Mouse (Mus musculus): Measurements from ENCODE around the gene Abcb9. TPM values are rescaled to one million over a fixed set of nuclear protein-coding genes. Genes with fewer than 3 reads are reported as not detected.

The Abcb9 gene
- polyA plus RNA-seq, 1 experiment = 7.0 TPM

GRCm38 (mm10) chr5:124085513-124085912 is 10.1 kb downstream of the Abcb9 start:
- Histone ChIP-seq H3K27me3 (ENCODE audit: control insufficient read depth, insufficient read depth, low read length) (no peaks in the 10 kb centered on the region), H3K4me1 (ENCODE audit: control insufficient read depth, insufficient read depth, insufficient read length) (peaks cover under 1% of the 10 kb centered on the region; the same call in 1 of the 2 replicates), H3K36me3 (ENCODE audit: control insufficient read depth, insufficient read depth, low read length) (no peaks in the 10 kb centered on the region), H3K4me3 (ENCODE audit: extremely low read depth, insufficient read depth, insufficient read length) (no peak overlapping the region), H3K27ac (ENCODE audit: insufficient read depth, low read length) (no peak overlapping the region)
- no peak for DNase-seq (ENCODE audit: low read depth in 1 of 2, low spot score in 2 of 2)
- TF ChIP-seq CTCF (IDR thresholded peaks at IDR 0.05; ENCODE audit: extremely low read depth, insufficient read depth, insufficient read length, insufficient replicate concordance) = no peak
- TF ChIP-seq POLR2A (IDR thresholded peaks at IDR 0.05; ENCODE audit: low read depth, low read length) = no peak
- WGBS = 75% methylated on average over 3 of the region's 3 CpGs

GRCm38 (mm10) chr5:124084588-124085173 is 10.9 kb downstream of the Abcb9 start:
- H3K4me3 ChIP-seq (ENCODE audit: extremely low read depth, insufficient read depth, insufficient read length) = no peak overlapping the region
- H3K27me3 ChIP-seq (ENCODE audit: control insufficient read depth, insufficient read depth, low read length) = no peaks in the 10 kb centered on the region
- DNase-seq (ENCODE audit: low read depth in 1 of 2, low spot score in 2 of 2) = peak; percentile 72 to 88
- H3K27ac ChIP-seq (ENCODE audit: insufficient read depth, low read length) = no peak overlapping the region
- WGBS = 37% methylated on average over 11 of the region's 11 CpGs
- H3K4me1 ChIP-seq (ENCODE audit: control insufficient read depth, insufficient read depth, insufficient read length) = peaks cover 9% of the 10 kb centered on the region; the same call in 1 of the 2 replicates
- no peaks in the 10 kb centered on the region for H3K36me3 ChIP-seq (ENCODE audit: control insufficient read depth, insufficient read depth, low read length)
- TF ChIP-seq CTCF (IDR thresholded peaks at IDR 0.05; ENCODE audit: extremely low read depth, insufficient read depth, insufficient read length, insufficient replicate concordance) (peak; percentile 99), POLR2A (IDR thresholded peaks at IDR 0.05; ENCODE audit: low read depth, low read length) (no peak)

- peaks cover 11% of the 10 kb centered on the region; the same call in 1 of the 2 replicates for H3K4me1 ChIP-seq (ENCODE audit: control insufficient read depth, insufficient read depth, insufficient read length)
- no peaks in the 10 kb centered on the region for H3K36me3 ChIP-seq (ENCODE audit: control insufficient read depth, insufficient read depth, low read length)
- no peak overlapping the region for H3K27ac ChIP-seq (ENCODE audit: insufficient read depth, low read length)
- no peak for DNase-seq (ENCODE audit: low read depth in 1 of 2, low spot score in 2 of 2)
- no peak overlapping the region for H3K4me3 ChIP-seq (ENCODE audit: extremely low read depth, insufficient read depth, insufficient read length)
- TF ChIP-seq CTCF (IDR thresholded peaks at IDR 0.05; ENCODE audit: extremely low read depth, insufficient read depth, insufficient read length, insufficient replicate concordance) (peak; percentile 2; the same call in 1 of the 2 replicates), POLR2A (IDR thresholded peaks at IDR 0.05; ENCODE audit: low read depth, low read length) (no peak)
- H3K27me3 ChIP-seq (ENCODE audit: control insufficient read depth, insufficient read depth, low read length) = no peaks in the 10 kb centered on the region
- 77% methylated on average over 14 of the region's 14 CpGs for WGBS
These were observed 11.6 kb downstream of the Abcb9 start for GRCm38 (mm10) chr5:124083850-124084587.

GRCm38 (mm10) chr5:124082941-124083688 is 12.5 kb downstream of the Abcb9 start:
- DNase-seq (ENCODE audit: low read depth in 1 of 2, low spot score in 2 of 2) = no peak
- no peaks in the 10 kb centered on the region for H3K27me3 ChIP-seq (ENCODE audit: control insufficient read depth, insufficient read depth, low read length)
- WGBS = 71% methylated on average over 17 of the region's 17 CpGs
- no peak overlapping the region for H3K4me3 ChIP-seq (ENCODE audit: extremely low read depth, insufficient read depth, insufficient read length)
- H3K27ac ChIP-seq (ENCODE audit: insufficient read depth, low read length) = peak overlapping the region; percentile 32; the same call in 1 of the 2 replicates
- no peaks in the 10 kb centered on the region for H3K36me3 ChIP-seq (ENCODE audit: control insufficient read depth, insufficient read depth, low read length)
- peaks cover 11% of the 10 kb centered on the region; the same call in 1 of the 2 replicates for H3K4me1 ChIP-seq (ENCODE audit: control insufficient read depth, insufficient read depth, insufficient read length)
- TF ChIP-seq POLR2A (IDR thresholded peaks at IDR 0.05; ENCODE audit: low read depth, low read length) = no peak
- no peak for TF ChIP-seq CTCF (IDR thresholded peaks at IDR 0.05; ENCODE audit: extremely low read depth, insufficient read depth, insufficient read length, insufficient replicate concordance)

GRCm38 (mm10) chr5:124082447-124082846 is 13.2 kb downstream of the Abcb9 start:
- TF ChIP-seq CTCF (IDR thresholded peaks at IDR 0.05; ENCODE audit: extremely low read depth, insufficient read depth, insufficient read length, insufficient replicate concordance) (no peak), POLR2A (IDR thresholded peaks at IDR 0.05; ENCODE audit: low read depth, low read length) (no peak)
- peaks cover 11% of the 10 kb centered on the region; the same call in 1 of the 2 replicates for H3K4me1 ChIP-seq (ENCODE audit: control insufficient read depth, insufficient read depth, insufficient read length)
- no peaks in the 10 kb centered on the region for H3K36me3 ChIP-seq (ENCODE audit: control insufficient read depth, insufficient read depth, low read length)
- 91% methylated on average over 10 of the region's 10 CpGs for WGBS
- peak overlapping the region; percentile 32; the same call in 1 of the 2 replicates for H3K27ac ChIP-seq (ENCODE audit: insufficient read depth, low read length)
- H3K27me3 ChIP-seq (ENCODE audit: control insufficient read depth, insufficient read depth, low read length) = no peaks in the 10 kb centered on the region
- DNase-seq (ENCODE audit: low read depth in 1 of 2, low spot score in 2 of 2) = no peak
- H3K4me3 ChIP-seq (ENCODE audit: extremely low read depth, insufficient read depth, insufficient read length) = no peak overlapping the region

- 27% methylated on average over 17 of the region's 17 CpGs for whole genome bisulfite sequencing
- no peaks in the 10 kb centered on the region for H3K36me3 ChIP-seq (ENCODE audit: control insufficient read depth, insufficient read depth, low read length)
- H3K27ac ChIP-seq (ENCODE audit: insufficient read depth, low read length) = peak overlapping the region; percentile 66
- TF ChIP-seq POLR2A (IDR thresholded peaks at IDR 0.05; ENCODE audit: low read depth, low read length) = no peak
- TF ChIP-seq CTCF (IDR thresholded peaks at IDR 0.05; ENCODE audit: extremely low read depth, insufficient read depth, insufficient read length, insufficient replicate concordance) = no peak
- peak in 1 of 2 experiments; percentile 34 for DNase-seq (ENCODE audit: low read depth in 1 of 2, low spot score in 2 of 2)
- peaks cover 22% of the 10 kb centered on the region; the same call in 1 of the 2 replicates for H3K4me1 ChIP-seq (ENCODE audit: control insufficient read depth, insufficient read depth, insufficient read length)
- H3K4me3 ChIP-seq (ENCODE audit: extremely low read depth, insufficient read depth, insufficient read length) = no peak overlapping the region; the same call in 1 of the 2 replicates
- no peaks in the 10 kb centered on the region for H3K27me3 ChIP-seq (ENCODE audit: control insufficient read depth, insufficient read depth, low read length)
These were observed 15.7 kb downstream of the Abcb9 start for GRCm38 (mm10) chr5:124079880-124080279.
